17 mouse cellular contexts compared by ENCODE assay signal in the genomic region with DNA sequence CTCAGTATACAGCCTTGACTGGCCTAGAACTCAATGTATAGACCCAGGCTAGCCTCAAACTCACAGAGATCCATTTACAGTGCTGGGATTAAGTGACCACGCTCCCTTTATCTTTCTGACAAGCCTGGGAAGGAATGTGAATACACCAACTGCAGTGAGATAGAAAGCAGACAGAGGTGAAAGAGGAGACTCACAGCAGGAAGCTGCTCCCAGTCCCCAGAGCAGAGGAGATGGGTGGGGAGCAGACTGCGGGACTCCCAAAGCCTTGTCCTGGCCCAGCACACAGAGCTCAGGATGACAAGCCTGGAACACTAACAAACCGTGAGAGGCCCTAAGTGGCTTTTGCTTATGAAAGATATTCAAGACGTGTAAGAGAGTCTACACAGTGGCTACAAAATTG. TPM values are rescaled to one million over a fixed set of nuclear protein-coding genes. Genes with fewer than 3 reads are reported as not detected.
"Had no signal": no experiment of that assay in that cellular context is flagged by ENCODE, and none has a peak within 500 bp of the region (broad histone marks: within the 10 kb centered on the region; RNA-seq: fewer than 3 reads in every experiment).

No protein-coding gene starts in this region.

- H3K27ac ChIP-seq: kidney, postnatal 0 days; limb, embryonic 12.5 days; liver, embryonic 12.5 days; midbrain, embryonic 10.5 days; neural tube, embryonic 15.5 days; stomach, postnatal 0 days had no signal

- H3K4me2 ChIP-seq: limb, embryonic 12.5 days; liver, embryonic 12.5 days; neural tube, embryonic 15.5 days had no signal

- H3K9ac ChIP-seq: limb, embryonic 12.5 days; liver, embryonic 12.5 days had no signal

- H3K4me3 ChIP-seq: limb, embryonic 12.5 days; liver, embryonic 12.5 days; midbrain, embryonic 10.5 days; myocyte; neural tube, embryonic 15.5 days had no signal

- ATAC-seq: liver, embryonic 12.5 days; lung, postnatal 0 days had no signal

- DNase-seq: kidney, adult 9 months; kidney, postnatal 36 days; layer of hippocampus, adult 9-11 months; layer of hippocampus, postnatal 36 days; lung, adult 2 months; lung, postnatal 36 days; midbrain, embryonic 14.5 days; thymus, postnatal 4 days had no signal

- H3K9me3 ChIP-seq: limb, embryonic 12.5 days; liver, embryonic 12.5 days; midbrain, embryonic 10.5 days; neural tube, embryonic 15.5 days had no signal

- H3K4me1 ChIP-seq: limb, embryonic 12.5 days; midbrain, embryonic 10.5 days; neural tube, embryonic 15.5 days had no signal

- H3K27me3 ChIP-seq: limb, embryonic 12.5 days; liver, embryonic 12.5 days; neural tube, embryonic 15.5 days had no signal

RNA-seq across cellular contexts. Expression of a gene that starts 54.6 kb away (rescaled TPM):
- total RNA-seq: megakaryocyte, adult 5-6 weeks had no signal
